Mouse (Mus musculus): ENCODE measurements at regions not wholly inside any gene's neighbourhood (a gene's known extent, or its start where the extent isn't known, plus 50 kb on each side); places are given as distances from the start of the nearest gene placed in this dataset.

DNA sequence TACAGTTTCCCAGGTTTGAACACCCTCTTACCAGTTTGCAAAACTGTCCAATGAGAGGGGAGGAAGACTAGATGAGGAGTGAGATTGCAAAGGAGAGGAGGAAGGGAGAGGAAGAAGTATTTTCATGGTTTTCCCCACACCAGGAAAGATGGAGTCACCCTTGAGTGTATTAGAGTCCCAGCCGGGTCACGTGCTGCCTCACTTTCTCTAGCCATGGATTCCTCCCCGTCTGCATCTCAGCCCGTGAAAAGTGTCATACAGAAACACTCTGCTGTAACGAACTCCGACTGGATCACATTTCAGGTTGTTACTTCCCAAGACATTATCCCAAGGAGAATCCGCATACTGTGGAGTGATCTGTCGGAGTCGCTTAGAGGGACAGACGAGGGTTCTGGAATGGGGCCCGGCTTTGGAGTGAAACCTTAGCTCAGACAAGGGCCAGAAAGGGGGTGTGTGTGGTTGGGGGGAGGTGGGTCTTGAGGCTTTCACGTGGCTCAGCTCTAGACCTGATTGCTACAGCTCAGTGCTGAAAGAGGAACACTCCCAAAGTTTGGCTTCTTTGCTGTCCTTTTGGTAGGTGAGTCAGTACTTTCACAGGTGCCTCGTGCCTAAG is 75.3 kb upstream of the Smim23 start:
- TF ChIP-seq CTCF (IDR thresholded peaks at IDR 0.05; ENCODE audit: low read depth): no peak
- 57% methylated on average over 13 of the region's 13 CpGs for WGBS

DNA sequence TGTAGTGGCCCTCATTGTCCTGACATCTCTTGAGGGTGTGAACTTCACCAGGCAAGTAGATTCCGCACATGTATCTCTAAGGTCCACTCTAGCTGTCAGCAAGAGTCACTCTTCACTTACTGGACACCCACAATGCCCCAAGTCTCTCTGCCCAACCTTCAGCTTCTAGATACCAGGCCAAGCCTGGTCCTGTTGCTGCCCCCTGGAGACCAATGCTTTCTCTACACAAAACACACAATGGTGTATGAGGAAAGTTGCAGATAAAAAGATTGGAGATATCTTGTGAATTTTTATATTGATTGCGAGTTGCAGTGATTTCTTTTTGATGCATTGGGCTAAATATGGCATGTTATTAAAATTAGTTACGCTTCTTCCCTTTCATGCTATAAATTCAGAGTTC is 71.0 kb upstream of the Smim23 start:
- TF ChIP-seq CTCF (IDR thresholded peaks at IDR 0.05; ENCODE audit: low read depth): peak; percentile 31; the same call in 1 of the 2 replicates
- no peak for DNase-seq
- H3K9ac ChIP-seq: no peak overlapping the region
- H3K4me1 ChIP-seq (ENCODE audit: insufficient read depth): no peaks in the 10 kb centered on the region
- no peak overlapping the region for H3K4me2 ChIP-seq (ENCODE audit: low read depth)
- ATAC-seq: no peak
- H3K27me3 ChIP-seq (ENCODE audit: insufficient read depth, low read length): no peaks in the 10 kb centered on the region
- WGBS: 78% methylated on average over 3 of the region's 3 CpGs
- no peak overlapping the region for H3K4me3 ChIP-seq (ENCODE audit: low read depth, low read length)
- no peak overlapping the region for H3K27ac ChIP-seq (ENCODE audit: low read depth, low read length)
- H3K36me3 ChIP-seq (ENCODE audit: insufficient read depth): no peaks in the 10 kb centered on the region
- no peaks in the 10 kb centered on the region for H3K9me3 ChIP-seq (ENCODE audit: low read length)

More for the DNA sequence above, 75.3 kb upstream of the Smim23 start:
- ATAC-seq (no peak), DNase-seq (no peak)
- Histone ChIP-seq H3K9me3 (ENCODE audit: low read length) (no peaks in the 10 kb centered on the region), H3K36me3 (ENCODE audit: insufficient read depth) (no peaks in the 10 kb centered on the region), H3K27me3 (ENCODE audit: insufficient read depth, low read length) (no peaks in the 10 kb centered on the region), H3K4me1 (ENCODE audit: insufficient read depth) (no peaks in the 10 kb centered on the region), H3K4me2 (ENCODE audit: low read depth) (no peak overlapping the region), H3K9ac (no peak overlapping the region), H3K27ac (ENCODE audit: low read depth, low read length) (no peak overlapping the region), H3K4me3 (ENCODE audit: low read depth, low read length) (no peak overlapping the region)

DNA sequence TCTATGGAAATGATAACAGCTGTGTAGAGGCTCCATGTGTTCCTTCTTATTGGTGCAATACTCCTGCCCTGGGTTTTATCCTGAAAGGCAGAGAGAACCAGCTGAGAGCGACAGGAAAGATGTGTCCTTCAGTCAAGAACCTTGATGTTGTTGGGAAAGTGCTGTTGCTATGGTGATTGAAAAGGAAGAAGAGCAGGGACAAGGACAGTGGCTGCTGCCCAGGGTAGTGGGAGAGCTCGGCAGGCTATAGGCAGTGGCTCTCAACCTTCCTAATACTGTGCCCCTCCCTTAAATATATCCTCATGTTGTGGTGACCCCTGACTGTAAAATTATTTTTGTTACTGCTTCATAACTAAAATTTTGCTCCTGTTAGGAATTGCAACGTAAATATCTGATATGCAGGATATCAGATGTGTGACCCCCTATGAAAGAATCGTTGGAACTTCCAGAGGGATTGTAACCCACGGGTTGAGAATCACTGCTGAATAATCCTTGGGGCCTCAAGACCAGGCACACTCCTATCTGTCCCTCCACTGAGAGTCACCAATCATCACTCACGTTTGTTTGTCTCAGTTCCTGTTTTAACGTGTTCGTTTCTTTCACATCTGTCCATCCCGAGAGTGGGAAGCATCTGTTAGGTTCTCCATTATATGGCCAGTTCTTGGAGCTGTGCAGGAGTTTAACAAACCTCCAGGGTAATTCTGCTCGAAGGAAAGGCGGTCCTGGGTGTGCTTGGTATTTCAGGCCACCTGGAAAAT is 68.9 kb upstream of the Smim23 start:
- TF ChIP-seq CTCF (IDR thresholded peaks at IDR 0.05; ENCODE audit: low read depth): no peak
- Histone ChIP-seq H3K4me2 (ENCODE audit: low read depth) (no peak overlapping the region), H3K4me3 (ENCODE audit: low read depth, low read length) (no peak overlapping the region), H3K27me3 (ENCODE audit: insufficient read depth, low read length) (no peaks in the 10 kb centered on the region), H3K27ac (ENCODE audit: low read depth, low read length) (no peak overlapping the region), H3K36me3 (ENCODE audit: insufficient read depth) (no peaks in the 10 kb centered on the region), H3K4me1 (ENCODE audit: insufficient read depth) (no peaks in the 10 kb centered on the region), H3K9me3 (ENCODE audit: low read length) (no peaks in the 10 kb centered on the region), H3K9ac (no peak overlapping the region)
- WGBS: 75% methylated on average over 11 of the region's 11 CpGs
- no peak for DNase-seq
- ATAC-seq: peak; percentile 45; the same call in 1 of the 2 replicates

DNA sequence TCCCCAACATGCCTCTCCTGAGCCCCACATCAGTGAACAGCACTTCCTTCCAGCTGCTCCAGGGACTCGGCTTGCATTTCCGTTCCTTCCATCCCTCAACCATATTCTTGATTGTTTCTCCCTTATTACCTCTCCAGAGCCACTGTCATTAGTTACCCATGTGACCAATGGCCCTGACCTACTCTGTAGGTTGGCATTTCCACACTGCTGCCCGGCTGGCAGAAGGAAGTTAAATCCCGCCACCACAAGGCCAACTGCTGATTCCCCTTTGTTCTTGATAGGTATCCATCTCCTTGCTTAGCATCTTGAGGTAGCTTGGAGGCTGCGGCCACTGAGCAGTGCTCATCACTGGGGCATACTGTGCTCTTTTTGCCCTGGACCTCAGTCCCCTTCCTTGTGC is 68.1 kb upstream of the Smim23 start:
- H3K9me3 ChIP-seq (ENCODE audit: low read length): no peaks in the 10 kb centered on the region
- H3K36me3 ChIP-seq (ENCODE audit: insufficient read depth): no peaks in the 10 kb centered on the region
- H3K27ac ChIP-seq (ENCODE audit: low read depth, low read length): no peak overlapping the region
- ATAC-seq (no peak), DNase-seq (no peak)
- no peak overlapping the region for H3K4me3 ChIP-seq (ENCODE audit: low read depth, low read length)
- no peaks in the 10 kb centered on the region for H3K4me1 ChIP-seq (ENCODE audit: insufficient read depth)
- TF ChIP-seq CTCF (IDR thresholded peaks at IDR 0.05; ENCODE audit: low read depth): no peak
- WGBS: 87% methylated on average over 5 of the region's 5 CpGs
- H3K9ac ChIP-seq: no peak overlapping the region
- H3K27me3 ChIP-seq (ENCODE audit: insufficient read depth, low read length): no peaks in the 10 kb centered on the region
- no peak overlapping the region for H3K4me2 ChIP-seq (ENCODE audit: low read depth)

DNA sequence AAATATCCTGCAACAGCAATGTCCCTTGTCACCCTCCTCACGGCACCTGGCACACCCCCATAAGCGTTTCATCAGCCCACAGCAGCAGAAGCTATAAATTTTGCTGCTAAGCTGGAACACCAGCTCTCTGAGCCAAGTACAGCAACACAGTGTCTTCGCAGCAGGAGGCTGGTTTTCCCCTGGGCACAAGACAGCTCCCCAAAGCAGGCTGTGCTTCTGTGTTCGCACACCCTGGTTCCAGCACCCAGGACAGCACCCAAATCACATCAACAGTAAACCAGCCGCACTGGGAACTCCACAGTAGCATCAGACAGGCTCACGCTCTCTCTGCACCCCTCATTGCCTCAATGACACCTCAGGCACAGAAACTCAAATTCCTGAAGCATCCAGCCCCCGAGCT is 64.8 kb upstream of the Smim23 start:
- no peaks in the 10 kb centered on the region for H3K27me3 ChIP-seq (ENCODE audit: insufficient read depth, low read length)
- WGBS: 39% methylated on average over 7 of the region's 7 CpGs
- ATAC-seq: no peak
- H3K9me3 ChIP-seq (ENCODE audit: low read length): no peaks in the 10 kb centered on the region
- H3K36me3 ChIP-seq (ENCODE audit: insufficient read depth): no peaks in the 10 kb centered on the region
- no peak overlapping the region for H3K4me2 ChIP-seq (ENCODE audit: low read depth)
- no peak overlapping the region for H3K27ac ChIP-seq (ENCODE audit: low read depth, low read length)
- DNase-seq: no peak
- H3K9ac ChIP-seq: no peak overlapping the region
- no peak overlapping the region for H3K4me3 ChIP-seq (ENCODE audit: low read depth, low read length)
- no peaks in the 10 kb centered on the region for H3K4me1 ChIP-seq (ENCODE audit: insufficient read depth)
- TF ChIP-seq CTCF (IDR thresholded peaks at IDR 0.05; ENCODE audit: low read depth): no peak

DNA sequence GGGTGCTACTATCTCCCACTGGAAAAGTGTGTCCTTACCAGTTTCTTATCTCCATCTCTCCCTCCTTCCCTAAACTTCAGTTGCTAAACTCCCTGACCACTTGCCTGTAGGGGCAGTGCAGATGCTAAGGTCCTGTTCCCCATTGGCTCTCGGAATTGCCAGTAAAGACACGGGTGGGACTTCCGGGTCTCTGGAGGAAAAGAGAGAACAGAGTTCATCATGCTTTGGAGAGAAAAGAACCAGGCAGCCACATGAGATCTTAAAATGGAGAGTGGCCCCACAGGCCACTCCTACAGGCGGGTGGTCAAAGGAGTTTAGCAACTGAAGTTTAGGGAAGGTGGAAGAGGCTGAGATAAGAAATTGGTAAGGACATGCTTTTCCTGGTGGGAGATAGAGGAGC is 60.3 kb upstream of the Smim23 start:
- ATAC-seq (no peak), DNase-seq (no peak)
- Histone ChIP-seq H3K27ac (ENCODE audit: low read depth, low read length) (no peak overlapping the region), H3K4me1 (ENCODE audit: insufficient read depth) (no peaks in the 10 kb centered on the region), H3K4me2 (ENCODE audit: low read depth) (no peak overlapping the region), H3K36me3 (ENCODE audit: insufficient read depth) (no peaks in the 10 kb centered on the region), H3K4me3 (ENCODE audit: low read depth, low read length) (no peak overlapping the region), H3K27me3 (ENCODE audit: insufficient read depth, low read length) (no peaks in the 10 kb centered on the region), H3K9me3 (ENCODE audit: low read length) (no peaks in the 10 kb centered on the region), H3K9ac (no peak overlapping the region)
- TF ChIP-seq CTCF (IDR thresholded peaks at IDR 0.05; ENCODE audit: low read depth): no peak
- WGBS: 79% methylated on average over 4 of the region's 4 CpGs

DNA sequence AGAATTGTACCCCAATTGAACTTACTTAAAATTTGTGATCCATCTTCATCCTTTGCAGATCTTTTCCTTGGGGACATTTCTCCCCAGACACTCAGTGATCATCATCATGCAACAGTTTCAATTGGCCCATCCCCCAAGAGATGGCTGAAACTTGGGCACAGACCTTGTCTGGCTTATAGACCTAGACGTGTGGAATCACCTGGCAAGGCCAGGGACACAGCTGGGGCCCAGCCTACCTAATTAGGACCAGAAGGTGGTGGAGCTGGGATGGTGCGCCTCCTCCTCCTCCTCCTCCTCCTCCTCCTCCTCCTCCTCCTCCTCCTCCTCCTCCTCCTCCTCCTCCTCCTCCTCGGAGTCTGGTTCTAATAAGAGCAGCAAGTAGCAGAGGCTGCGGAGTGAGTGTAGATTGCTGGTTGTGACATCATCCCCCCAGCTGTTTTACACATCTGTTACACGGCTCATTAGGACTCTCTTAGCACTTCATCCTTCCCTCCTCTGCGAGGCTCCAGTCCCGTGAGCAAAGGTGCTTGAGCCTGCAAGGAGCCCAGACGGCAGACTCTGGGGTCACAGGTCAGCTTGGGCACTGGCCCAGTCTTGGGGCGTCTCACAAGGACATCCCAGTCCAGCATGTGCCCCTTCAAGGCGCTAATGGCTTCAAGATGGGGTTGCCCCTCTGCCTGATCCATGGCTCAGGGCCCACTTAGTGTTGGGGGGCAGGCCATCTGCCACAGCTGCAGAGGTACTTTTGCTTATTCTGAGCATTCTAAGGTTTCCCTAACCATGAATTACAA is 58.9 kb upstream of the Smim23 start:
- no peak for ATAC-seq
- no peak overlapping the region for H3K27ac ChIP-seq (ENCODE audit: low read depth, low read length)
- no peaks in the 10 kb centered on the region for H3K27me3 ChIP-seq (ENCODE audit: insufficient read depth, low read length)
- H3K36me3 ChIP-seq (ENCODE audit: insufficient read depth): no peaks in the 10 kb centered on the region
- no peak for TF ChIP-seq CTCF (IDR thresholded peaks at IDR 0.05; ENCODE audit: low read depth)
- no peak overlapping the region for H3K4me3 ChIP-seq (ENCODE audit: low read depth, low read length)
- H3K9me3 ChIP-seq (ENCODE audit: low read length): no peaks in the 10 kb centered on the region
- no peaks in the 10 kb centered on the region for H3K4me1 ChIP-seq (ENCODE audit: insufficient read depth)
- 85% methylated on average over 9 of the region's 10 CpGs for whole genome bisulfite sequencing
- DNase-seq: no peak
- no peak overlapping the region for H3K9ac ChIP-seq
- no peak overlapping the region for H3K4me2 ChIP-seq (ENCODE audit: low read depth)
